Mouse (Mus musculus) neural tube, embryonic 10.5 days (tissue): ENCODE data around the gene Tnfrsf26.
"Not testable (repeated sequence)": the region's sequence is repeated elsewhere in the genome, so short reads cannot be mapped to it uniquely, and the experiment has no call there.

Experiments
- DNase-seq: peaks from one replicate; pipeline ENCODE4 v3.0.0-alpha.2; 2017; ENCODE audit warnings: low spot score; ENCODE audit errors: extremely low spot score

Tnfrsf26 gene

DNA sequence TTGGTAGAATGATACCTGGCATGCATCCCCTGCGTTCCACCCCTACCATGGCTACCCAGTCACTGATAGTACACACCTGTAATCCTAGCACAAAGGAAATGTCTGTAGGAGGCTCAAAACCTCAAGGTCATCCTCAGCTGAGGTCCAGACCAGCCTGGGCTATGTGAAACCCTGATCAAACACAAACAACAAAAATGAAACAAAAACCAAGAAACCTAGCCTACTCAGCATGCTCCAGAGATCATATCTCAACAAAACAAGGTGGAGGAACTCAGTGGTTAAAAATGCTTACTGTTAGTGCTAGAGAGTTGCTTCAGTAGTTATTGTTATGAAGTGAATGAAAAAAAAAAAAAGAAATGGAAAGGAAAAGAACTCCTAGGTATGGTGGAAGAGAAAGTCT, at the start of gene Tnfrsf26:
Tnfrsf26 (minus strand) TSS at position 183 of the 400 bp plus-strand sequence.
- no peak for DNase-seq

DNA sequence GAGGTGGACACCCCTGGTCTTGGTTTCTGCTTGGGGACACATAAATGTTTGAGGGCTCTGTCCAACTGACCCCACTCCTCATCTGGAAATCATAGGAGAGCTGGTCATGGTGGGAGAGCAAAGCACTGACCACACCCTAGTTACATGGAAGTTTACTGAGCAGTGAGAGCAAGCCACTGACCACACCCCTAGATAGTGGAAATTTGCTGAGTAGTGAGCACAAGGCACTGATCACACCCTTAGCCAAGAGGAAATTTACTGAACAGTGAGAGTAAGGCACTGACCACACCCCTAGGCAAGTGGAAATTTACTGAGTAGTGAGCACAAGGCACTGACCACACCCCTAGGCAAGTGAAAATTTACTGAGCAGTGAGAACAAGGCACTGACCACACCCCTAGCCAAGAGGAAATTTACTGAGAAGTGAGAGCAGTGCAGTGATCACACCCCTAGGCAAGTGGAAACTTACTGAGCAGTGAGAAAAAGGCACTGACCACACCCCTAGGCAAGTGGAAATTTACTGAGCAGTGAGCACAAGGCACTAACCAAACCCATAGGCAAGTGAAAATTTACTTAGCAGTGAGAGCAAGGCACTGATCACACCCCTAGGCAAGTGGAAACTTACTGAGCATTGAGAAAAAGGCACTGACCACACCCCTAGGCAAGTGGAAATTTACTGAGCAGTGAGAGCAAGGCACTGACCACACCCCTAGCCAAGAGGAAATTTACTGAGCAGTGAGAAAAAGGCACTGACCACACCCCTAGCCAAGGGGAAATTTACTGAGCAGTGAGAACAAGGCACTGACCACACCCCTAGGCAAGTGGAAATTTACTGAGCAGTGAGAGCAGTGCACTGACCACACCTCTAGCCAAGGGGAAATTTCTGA, 38.1 kb upstream of the Tnfrsf26 start:
- DNase-seq, result no peak

DNA sequence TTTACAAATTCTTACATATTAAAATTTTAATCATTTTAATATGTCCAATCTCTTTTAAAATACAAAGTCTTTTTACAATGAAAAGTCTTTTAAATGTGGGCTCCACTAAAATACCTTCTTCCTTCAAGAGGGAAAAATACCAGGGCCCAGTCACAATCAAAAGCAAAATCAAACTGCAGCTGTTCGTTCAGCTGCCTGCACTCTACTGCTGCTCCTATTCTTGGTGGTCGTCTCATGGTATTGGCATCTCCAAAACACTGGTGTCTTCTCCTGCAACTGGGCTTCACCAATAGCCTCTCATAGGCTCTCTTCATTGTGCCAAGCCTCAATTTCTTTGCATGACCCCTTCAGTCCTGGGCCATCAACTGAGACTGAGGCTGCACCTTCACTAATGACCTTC, 34.9 kb upstream of the Tnfrsf26 start:
- DNase-seq, result no peak

DNA sequence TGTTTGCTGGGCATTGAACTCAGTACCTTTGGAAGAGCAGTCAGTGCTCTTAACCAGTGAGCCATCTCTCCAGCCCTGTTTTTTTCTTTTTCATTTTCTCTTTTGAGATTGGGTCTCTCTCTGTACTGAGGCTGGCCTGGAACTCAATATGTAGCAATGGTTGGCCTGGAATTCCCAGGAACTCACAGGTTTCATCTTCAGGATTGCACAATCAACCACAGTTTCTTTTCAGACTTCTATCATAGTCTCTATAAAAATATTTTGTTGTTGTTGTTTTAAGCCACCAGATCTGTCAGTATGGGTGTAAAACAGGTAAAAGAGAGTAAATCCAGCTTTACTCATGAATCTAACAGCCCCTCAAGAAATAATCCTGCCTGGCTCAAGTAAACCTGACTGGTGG, 32.3 kb upstream of the Tnfrsf26 start:
- DNase-seq, result no peak

DNA sequence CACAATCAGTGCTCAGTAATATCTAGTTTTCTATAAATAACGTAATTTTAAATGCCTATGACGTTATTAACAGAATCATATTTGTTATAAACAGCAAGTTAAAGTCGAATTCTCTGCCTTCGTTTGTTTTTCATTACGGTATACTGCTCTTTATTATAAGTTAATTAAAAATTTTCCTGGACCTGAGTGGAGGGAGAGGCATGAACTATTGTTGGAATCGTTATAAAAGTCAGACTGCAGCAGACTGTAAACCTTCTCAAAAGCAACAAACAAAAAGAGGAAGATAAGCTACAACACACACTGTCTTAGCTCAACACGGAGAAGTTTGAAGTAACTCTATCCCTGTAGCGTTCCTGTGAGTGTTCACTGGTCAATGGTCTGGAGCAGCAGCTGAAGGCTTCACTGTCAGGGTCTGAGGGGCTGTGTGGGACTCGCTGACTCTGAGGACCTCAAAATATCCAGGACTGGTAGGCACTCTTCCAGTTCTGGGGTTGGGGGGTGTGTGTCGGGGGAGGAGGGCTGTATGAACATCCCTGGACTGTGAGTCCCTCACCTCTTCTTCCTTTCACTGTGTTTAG, 21.3 kb upstream of the Tnfrsf26 start:
- DNase-seq, result not testable (repeated sequence)

DNA sequence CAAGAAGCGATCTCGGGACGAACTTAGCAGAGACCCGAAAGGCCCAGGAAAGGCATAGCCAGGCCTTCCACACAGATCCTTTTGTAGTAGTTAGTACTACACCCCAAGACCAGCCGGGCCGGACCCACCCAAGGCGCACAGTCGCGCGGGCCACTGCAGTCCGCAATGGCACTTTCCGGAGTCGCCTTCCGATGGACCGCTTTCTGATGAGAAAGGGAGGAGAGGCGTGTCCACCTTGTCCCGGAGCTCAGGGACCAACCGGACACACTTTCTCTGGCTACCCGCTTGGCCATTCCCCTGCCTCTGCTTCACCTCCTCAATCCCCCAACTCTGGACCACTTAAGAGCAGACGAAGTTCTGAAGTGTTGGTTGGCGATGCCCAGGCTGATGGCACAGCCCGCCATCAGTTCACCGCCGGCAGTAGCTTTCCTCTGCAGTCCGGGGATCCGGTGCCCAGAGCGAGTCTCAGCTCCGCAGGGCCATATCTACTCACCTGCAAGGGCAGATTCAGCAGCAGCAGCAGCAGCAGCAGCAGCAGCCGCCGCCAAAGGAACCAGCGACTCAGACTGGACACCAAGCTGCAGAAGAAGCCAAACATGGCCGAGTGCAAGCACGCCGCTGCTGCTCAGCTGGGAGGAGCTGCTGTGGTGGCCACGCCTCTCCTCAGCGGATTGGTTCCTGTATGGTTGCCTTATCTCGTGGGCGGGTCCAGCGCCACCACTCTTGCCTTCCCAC, 20.7 kb upstream of the Tnfrsf26 start, which contains the start of gene Tnfrsf22:
Tnfrsf22 (minus strand) TSS at position 628 of the 735 bp plus-strand sequence.
- peak; percentile 80 for DNase-seq

DNA sequence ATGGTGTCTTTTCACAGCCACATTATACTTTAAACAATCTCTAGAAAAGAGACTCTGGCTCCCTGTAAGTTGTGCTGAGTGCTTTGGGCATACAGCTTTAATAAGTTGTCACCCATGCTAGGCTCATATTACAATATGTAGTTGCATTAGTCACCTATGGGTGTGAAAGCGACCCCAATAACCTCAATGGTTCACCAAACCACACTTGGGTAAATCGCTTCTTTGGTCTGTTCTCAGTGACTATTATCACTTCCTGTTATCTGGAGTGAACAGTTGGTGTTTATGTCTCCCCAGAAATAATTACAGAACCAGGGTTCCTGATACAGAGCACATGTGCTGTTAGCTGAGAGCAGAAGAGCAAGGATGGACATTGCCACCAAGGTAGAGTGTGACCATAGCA, 15.4 kb upstream of the Tnfrsf26 start:
- not testable (repeated sequence) for DNase-seq

DNA sequence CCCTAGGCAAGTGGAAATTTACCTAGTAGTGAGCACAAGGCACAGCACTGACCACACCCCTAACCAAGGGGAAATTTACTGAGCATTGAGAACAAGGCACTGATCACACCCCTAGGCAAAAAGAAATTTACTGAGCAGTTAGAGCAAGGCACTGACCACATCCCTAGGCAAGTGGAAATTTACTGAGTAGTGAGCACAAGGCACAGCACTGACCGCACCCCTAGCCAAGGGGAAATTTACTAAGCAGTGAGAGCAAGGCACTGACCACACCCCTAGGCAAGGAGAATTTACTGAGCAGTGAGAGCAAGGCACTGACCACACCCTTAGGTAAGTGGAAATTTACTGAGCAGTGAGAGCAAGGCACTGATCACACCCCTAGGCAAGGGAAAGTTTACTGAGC, 8.2 kb upstream of the Tnfrsf26 start:
- no peak for DNase-seq

DNA sequence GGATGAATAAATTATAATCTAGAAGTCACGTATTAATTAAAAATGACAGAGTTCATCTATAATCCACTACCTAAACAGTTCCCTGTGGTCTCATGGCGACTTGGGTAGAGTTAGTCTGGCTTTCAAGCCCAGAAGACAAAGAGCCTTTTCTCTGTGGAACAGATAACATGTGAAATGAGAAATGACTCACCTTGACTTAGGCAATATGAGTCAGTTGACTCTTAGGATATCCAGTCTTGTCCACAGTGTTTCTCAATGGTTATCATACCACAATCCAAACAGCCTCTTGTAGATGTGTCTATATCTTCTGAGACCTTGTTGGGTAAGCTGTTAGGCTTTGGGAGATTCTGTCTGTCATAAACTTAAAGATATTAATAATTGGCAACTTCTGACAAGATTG, 3.0 kb upstream of the Tnfrsf26 start:
- no peak for DNase-seq

DNA sequence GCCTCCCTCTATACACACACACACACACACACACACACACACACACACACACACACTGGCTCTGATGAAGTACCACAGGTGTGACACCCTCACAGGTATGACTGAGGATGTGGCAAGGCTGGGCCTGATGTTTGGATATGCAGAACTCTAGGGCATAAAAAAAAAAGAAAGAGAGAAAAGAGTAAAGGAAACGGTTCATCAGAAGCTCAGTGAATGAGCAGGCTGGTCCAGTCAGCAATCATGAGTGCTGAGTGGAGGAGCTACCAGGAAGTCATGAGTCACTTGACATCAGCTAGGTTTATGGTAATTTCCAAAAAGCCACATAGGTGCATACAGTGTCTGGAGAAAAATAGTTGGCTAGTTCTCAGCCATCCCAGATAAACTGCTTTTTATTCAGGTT, 979 bp upstream of the Tnfrsf26 start:
- DNase-seq, result no peak

DNA sequence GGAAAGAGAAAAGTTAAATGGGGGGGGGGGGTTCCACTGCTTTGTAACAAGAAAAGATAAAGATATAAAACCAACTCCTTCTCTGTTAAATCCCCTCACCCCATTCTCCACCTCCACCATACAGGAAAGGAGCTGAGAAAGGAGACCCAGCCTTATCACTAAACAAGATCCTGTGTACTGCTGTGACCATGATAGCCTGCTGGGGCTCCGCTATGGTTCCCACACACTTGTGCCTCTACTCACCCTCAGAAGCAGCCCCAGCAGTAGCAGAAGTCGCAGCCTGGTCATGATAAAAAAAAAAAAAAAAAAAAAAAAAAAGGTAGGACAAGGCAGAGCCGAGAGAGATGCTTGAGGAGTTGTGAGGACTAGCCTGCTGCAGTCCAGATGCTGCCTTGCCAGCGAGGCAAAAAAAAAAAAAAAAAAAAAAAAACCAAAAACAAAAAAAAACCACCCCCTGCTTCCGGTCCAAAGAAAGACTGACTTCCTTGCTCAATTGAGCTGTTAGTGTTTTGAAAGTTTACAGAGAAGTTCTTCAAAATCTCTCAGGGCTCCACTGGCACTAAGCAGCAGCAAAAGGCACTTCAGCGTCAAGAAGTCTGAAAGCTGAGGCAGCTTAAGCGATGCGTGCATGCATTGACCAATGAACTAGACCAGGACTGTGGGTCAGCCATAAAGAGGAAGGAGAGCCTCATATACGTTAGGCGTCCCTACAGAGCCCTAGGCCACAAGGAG, 801 bp downstream of the Tnfrsf26 start:
- DNase-seq, result no peak

DNA sequence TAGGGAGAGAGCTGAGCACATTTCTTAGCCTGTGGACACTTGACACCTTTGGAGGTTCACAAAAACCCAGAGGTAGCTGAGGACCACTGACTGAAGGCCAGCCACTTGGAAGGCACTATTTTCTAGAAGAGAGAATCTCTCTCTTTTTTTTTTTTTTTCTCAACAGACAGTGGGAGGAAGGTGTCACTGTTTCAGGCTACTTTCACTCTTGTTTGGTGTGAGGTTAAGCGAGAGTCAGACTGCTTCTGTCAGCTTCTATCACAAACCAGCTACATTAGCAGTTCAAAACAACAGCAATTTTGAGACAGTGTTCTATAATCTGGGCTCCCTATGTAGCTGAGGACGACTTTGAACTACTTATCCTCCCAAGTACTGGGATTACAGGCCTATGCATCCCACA, 2.3 kb downstream of the Tnfrsf26 start:
- no peak for DNase-seq

DNA sequence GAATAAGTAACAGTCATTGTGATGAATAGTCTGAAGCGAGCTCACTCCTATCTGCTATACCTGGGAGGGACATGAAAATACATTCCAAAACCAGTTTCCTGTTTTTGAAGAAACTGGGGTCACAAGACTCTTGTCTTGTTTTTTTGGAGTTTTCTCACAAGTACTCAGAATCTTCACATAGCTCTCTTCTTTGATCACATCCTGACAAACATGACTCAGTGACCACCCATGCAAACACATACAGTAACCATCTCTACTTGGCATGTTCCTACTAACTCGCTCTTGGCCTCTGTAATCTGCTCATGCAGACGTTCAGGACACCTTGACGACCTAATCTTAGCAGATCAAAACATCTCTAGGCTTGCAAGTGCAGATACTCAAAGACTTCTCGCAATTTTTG, 3.4 kb downstream of the Tnfrsf26 start:
- DNase-seq, result no peak

DNA sequence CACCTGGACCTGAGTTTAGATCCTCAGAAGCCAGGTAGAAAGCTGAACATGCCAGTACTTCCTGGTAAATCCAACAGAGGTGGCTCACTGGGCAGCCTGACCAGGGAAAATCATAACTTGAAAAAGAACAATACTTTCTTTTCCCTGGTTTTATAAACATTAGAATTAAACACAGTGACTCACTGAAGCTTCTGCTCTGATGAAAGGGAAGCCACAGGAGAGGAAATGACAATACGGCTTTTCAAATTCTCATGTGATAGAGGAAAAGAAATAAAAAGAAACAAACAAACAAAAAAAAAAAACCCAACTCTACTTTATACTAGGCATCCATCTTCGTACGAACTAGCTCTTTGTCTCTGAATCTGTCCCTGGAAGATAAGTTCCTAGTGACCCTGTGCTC, 4.0 kb downstream of the Tnfrsf26 start:
- DNase-seq, result no peak

DNA sequence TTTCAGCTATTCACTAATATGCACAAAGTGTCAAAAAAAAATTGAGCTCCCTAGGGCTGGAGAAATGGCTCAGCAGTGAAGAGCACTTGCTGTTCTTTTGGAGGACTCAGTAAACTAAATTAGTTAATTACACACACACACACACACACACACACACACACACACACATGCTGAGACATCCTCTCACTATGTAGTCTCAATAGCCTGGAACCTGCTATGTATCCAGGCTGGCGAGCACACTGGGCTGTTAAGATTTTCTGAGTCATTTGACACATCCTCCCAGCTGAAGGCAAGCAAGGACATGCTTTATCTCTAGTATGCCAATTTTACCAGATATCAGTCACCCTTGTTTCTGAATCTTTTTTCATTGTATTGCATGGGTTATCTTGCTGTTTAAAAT, 7.6 kb downstream of the Tnfrsf26 start:
- DNase-seq, result no peak

DNA sequence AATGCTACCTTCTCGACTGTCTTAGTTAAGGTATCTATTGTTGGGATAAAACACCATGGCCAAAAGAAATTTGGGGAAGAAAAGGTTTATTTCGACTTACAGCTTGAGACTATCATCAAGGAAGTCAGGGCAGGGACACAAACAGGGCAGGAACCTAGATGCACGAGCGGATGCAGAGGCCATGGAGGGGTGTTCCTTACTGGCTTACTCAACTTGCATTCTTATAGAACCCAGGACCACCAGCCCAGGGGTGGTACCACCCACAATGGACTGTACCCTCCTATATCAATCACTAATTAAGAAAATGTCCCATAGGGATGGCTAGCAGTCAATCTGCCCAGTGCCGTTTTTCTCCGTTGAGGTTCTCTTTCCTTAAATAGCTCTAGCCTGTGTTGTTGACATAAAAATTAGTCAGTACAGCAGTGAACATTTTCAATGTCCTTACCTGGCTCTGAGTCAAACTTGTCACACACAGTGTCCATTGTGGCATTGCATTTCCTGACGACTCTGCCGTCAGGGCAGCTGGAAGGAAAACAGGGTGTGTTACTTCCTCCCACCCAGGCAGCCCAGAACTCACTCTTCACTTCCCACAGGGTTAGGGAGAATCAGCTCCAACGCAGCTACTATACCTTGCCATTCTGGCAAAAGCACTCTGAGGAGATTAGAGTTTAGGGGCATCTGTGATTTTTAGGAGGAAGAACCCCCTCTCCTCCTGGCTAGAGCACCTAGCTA, 14.0 kb downstream of the Tnfrsf26 start:
- DNase-seq, result no peak

DNA sequence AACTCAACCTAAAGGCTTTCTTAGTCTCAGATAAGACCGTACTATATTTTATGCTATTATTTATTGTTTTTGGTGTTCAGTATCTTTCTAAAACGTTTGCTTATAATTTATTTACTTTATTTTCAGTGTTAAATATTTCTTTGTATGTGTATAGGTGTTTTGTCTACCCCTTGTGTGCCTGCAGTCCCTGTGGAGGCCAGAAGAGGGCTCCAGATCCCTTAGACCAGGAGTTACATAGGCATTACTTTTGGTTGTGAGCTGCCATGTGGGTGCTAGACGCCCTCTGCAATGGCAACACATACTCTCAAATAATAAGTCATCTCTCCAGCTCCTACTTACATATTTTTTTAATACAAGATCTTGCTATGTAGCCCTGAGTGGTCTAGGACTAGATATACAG, 16.3 kb downstream of the Tnfrsf26 start:
- no peak for DNase-seq

DNA sequence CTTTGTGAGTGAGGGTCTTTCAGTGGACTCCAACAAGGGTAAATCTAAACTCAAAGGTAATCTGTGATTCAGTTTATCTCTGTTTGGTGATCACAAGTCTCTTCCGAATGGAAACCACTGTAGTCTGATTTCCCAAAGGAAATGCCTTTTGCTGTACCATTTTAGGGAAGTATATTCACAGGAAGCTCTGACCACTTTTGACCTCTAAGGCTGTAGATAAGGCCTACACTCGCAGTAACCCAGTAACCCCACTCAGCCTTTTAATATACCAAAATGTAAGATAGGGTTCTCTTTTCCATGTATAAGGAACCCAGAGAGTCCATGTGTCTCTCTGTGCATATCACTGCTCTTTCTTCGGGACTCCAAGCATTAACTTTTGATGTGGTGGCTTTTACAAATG, 23.2 kb downstream of the Tnfrsf26 start:
- DNase-seq, result no peak

DNA sequence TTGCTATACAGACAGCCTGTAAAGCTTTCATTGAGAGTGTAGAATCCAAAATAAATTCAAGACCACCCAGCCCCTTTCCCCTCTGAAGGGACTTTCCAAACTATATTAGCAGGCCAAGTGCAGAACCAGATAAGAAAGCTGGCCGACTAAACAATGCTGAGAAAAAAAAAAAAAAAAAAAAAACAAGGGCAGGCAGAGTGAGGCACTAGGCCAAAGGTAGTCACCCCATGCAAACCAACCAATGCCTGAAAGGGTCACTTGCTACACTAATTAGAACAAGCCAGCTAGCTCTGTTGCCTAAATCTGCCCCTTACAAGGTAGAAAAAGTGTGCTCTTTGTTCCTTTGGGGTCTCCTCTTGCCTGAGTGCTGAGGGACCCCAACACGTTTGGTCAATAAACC, 23.6 kb downstream of the Tnfrsf26 start:
- no peak for DNase-seq

DNA sequence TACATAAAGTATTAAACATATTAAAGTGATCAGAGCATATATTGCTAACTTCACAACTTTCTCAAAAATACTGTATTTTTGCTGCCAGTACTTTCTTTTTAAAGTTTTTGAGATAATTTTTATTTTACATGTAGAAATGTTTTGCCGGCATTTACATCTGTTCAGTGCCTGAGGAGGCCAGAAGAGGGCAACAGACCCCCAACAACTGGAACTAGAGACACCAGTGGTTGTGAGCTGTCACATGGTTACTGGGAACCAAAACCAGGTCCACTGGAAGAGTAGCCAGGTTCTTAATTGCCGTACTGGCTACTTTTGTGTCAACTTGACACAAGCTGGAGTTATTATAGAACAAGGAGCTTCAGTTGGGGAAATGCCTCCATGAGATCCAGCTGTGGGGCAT, 26.8 kb downstream of the Tnfrsf26 start:
- no peak for DNase-seq

DNA sequence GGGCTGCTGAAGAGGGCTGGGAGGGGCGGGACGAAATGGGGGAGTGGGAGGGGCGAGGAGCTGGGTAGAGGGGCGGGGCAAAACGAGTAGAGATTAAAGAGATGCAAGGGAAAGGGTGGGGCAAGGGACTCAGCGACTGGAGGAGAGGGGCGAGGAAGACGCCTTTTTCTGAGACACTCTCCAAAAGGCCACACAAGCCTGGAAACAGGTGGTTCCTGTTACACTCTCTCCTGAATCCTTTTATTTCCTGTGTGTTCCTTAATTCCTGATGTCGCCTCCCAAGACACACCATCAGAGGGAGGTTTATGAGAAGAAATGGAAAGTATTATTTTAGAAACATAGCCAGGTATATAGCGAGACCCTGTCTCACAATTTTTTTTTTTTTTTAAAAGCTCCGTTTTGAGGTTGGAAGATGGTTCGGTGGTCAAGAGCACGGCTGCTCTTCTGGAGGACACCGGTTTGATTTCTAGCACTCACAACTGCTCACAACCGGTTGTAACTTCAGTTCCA, 28.2 kb downstream of the Tnfrsf26 start:
- no peak for DNase-seq
